Mouse (Mus musculus) naive thymus-derived CD4-positive, alpha-beta T cell, adult 2 months (primary cell): ENCODE data around the gene Galnt6.

Source experiments
- DNase-seq: peaks from one replicate; pipeline ENCODE4 v3.0.0-alpha.2; 2011; ENCODE audit warnings: low read depth

Gene Galnt6

GRCm38 (mm10) chr15:100720066-100720465 lies 9.1 kb downstream of the Galnt6 start:
- peak; percentile 85 for DNase-seq

GRCm38 (mm10) chr15:100719217-100719616 lies 10.0 kb downstream of the Galnt6 start:
- DNase-seq: no peak

DNA sequence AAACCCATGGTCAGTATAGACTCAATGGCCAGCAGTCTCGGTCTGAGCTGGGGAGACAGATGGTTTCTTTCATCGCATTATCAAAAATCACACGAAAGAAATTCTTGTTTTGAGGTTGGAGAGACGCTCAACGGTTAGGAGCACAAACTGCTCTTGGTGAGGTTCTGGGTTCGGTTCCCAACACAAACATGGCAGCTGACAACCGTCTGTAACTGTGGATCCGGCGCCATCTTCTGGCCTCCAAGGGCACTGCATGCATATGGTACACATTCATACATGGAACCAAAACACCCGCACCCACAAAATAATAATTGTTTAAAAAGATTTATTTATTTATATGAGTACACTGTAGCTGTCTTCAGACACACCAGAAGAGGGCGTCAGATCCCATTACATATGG lies 10.6 kb downstream of the Galnt6 start:
- DNase-seq: peak; percentile 66

- no peak for DNase-seq
Observed at GRCm38 (mm10) chr15:100717933-100718332, 11.2 kb downstream of the Galnt6 start.

DNA sequence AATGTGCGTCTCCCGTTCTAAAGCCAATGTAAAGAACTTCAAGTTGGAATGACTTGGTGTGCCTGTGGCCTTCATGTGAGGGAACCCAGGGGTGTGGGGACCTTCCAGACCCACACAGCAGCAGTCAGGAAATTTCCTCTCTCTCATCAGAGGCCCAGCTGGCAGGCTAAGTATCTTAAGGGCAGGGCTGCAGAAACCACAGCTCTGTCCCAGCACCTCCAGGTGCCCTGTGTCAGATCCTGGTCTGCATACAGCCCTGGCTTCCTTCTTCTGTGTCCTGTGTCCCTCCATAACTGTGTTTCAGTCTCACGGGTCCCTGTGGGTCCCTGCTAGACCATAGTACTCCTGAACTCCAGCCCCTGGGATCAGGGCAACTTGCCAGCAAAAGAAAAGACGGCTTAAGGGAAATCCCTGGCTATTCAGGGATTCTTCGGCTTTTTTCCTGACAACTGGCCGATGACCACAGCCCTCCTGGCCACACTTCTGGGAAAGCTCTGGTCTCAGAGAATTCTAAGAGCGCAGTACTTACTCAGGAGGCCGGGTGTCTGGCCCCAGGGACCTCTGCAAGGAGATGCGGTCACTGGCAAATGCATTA lies 13.7 kb downstream of the Galnt6 start:
- no peak for DNase-seq

GRCm38 (mm10) chr15:100714470-100714869 lies 14.7 kb downstream of the Galnt6 start:
- DNase-seq: no peak

GRCm38 (mm10) chr15:100710838-100711237 lies 18.3 kb downstream of the Galnt6 start:
- DNase-seq: no peak

DNA sequence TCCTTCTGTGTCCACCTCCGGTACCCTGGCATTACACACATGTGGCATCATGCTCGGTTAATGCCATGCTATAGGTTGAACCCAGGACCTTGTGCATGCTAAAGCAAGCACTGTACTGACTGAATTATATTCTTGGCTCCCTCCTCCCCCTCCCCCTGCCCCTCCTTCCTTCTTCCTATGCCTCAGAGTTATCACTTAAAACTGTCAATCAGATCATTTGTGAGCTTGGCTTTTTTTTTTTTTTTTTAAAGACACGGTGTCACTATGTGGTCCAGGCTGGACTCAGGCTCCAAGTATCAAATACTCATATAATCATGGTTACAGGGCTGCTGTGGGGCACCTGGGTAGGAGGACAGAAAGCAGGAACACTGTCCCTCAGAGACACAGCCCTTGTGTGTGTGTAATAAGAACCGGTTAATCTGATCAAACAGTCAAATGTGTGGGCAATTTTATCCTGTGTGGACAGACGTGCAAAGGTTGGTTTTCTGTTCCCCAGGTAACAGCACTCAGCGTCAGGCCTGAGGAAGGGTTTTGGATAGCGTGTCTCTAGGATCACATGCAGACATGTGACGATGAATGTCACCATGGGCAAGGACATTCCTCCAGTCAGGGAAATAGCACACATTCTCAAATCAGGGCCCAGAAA lies 20.6 kb downstream of the Galnt6 start:
- no peak for DNase-seq

DNA sequence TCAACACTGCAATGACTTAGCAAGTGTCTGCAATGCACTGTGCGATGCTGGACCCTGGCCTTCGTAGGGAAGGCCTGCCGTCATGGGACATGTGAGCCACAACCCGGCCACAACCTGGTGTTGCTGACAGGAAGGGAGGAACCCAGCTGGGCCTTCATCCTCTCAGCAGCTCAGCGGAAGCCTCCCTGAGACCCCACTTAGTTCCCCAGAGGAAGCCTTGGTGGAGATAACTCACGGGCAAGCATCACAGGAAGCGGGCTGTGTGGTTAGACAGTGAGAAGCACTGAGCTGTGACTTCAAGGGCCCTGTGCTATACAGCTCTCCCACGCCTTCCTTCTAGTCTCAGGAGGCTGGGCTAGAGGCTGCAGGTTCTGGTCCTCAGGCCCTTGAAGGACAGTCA lies 22.9 kb downstream of the Galnt6 start:
- DNase-seq: peak; percentile 92

DNA sequence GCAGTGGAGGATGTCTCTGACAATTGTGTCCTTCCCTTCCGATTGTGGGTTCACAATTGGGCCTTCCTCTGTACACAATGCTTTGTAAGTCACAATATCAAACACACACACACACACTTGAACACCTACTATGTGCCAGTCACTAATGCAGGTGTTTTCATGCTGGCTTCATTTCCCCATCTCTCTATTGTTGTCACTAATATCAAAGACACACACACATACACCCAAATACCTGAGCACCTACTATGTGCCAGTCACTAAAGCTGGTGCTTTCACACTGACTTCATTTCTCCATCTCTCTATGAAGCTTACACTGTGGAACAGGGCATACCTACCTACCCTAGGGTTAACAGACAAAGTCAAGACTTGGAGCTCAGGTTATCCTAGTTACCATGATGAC lies 23.8 kb downstream of the Galnt6 start:
- DNase-seq: no peak

DNA sequence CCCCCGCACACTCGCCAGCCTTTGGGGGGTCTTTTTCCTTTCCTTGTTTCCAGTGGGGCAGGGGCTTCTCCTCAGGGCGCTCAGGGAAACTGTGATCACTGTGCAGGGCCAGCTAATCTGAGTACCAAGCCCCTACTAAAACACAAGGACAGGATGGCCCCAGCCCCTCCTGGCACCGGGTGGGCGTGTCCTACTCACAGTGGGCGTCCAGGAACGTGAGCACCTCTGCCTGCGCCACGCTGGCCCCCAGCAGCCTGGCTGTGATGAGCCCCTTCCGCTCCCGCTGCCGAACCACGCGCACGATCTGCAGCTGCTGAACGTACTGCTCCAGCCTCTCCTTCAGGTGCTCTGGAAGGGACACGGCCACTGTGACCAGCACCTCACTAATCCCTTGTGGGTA lies 25.3 kb downstream of the Galnt6 start:
- no peak for DNase-seq

- no peak for DNase-seq
Observed at GRCm38 (mm10) chr15:100701856-100702255, 27.3 kb downstream of the Galnt6 start.

DNA sequence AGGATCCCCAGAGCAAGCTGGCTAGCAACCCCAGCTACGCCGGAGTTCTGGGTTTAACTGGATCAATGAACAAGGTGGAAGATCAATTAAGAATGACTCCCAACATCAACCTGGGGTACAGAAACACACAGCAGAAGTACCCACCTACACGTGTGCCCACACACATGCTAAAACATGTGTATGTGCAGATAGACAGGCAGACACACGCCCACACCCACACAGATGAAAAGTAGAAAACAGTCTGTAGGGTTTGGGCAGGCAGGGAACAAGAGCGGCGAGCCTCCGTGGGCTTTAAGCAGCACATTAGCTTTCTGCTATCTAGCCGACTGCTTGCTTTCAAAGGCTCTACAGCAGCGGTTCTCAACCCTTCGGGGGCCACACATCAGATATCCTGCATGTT lies 28.1 kb downstream of the Galnt6 start:
- no peak for DNase-seq

- no peak for DNase-seq
Observed at GRCm38 (mm10) chr15:100700424-100700823, 28.8 kb downstream of the Galnt6 start.

DNA sequence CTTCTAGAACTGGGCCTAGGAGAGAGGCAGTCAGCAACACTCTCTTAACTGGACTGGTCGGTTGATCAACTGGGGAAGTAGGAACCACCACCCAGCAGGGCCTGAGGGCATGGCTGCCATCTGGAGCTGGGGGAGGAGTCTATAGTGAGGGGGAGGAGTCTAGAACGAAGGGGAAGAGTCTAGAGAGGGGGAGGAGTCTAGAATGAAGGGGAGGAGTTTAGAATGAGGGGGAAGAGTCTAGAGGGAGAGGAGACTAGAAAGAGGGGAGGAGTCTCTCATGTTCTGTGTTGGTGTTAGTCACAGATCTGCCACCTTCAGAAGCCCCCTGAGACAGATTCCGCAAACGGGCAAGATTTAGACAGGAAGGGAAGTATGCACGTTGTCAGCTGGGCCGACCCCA lies 29.8 kb downstream of the Galnt6 start:
- DNase-seq: peak; percentile 61

DNA sequence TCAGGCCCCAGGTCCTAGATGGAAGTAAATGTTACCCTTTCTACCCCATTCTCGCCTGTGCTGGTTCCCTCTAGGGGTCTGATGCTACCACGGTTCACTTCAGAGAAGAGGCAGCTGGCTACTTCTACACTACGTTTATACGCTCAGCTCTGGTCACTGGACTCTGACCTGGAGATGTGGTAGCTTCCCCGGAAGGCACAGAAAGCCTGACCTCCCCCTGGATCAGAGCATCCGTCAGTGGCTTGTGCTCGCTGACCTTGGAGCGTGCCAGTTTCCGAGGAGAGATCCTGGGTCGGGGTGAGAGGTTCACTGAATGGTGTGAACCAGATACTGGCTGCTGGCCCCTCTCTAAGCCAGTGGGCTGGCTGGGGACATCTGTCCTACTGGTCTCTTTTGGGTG lies 31.1 kb downstream of the Galnt6 start:
- DNase-seq: no peak

GRCm38 (mm10) chr15:100694406-100694805 lies 34.8 kb downstream of the Galnt6 start:
- DNase-seq: no peak

GRCm38 (mm10) chr15:100691990-100692389 lies 37.2 kb downstream of the Galnt6 start:
- no peak for DNase-seq

GRCm38 (mm10) chr15:100687430-100687971 lies 41.7 kb downstream of the Galnt6 start, which contains the start of gene Cela1:
TSS of gene Cela1 (minus strand) at chr15:100687921.
- no peak for DNase-seq

DNA sequence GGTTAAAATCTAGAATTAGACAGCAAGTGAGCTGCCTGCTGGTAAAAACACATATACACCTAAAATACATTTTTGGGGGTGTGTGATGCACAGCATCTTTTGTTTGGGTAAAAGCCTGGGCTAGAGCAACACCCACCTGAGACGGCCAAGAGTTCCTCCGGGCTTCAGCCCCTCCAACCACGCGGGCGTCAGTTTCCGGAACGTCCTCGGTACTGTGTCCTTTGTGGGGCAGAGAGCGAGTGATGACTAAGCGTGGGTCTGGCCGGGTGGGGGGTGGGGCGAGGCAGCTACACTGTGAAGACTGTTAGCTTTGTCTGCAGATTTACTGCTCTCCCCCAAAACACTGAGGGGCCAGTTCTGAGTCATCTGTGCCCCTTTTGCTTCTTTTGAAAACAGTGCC lies 42.2 kb downstream of the Galnt6 start:
- peak; percentile 54 for DNase-seq

DNA sequence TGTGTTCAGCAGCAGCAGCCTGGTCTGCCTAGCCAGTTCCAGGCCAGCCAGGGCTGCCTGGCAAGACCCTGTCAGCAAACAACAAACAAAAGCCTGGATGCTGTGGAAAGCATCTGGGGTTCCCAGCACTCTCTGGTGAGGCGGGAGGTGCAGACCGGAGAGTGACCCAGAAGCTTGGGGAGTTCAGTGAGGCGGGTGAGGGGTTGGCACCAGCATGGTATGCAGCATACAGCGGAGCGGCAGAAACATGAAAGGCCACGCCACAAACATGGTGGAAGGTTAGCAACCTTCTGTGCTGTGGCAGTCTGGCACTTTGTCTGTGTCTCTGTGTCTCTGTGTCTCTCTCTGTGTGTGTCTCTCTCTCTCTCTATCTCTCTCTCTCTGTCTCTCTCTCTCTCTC lies 42.7 kb downstream of the Galnt6 start:
- DNase-seq: no peak

GRCm38 (mm10) chr15:100685849-100686248 lies 43.3 kb downstream of the Galnt6 start:
- DNase-seq: no peak

- no peak for DNase-seq
Observed at GRCm38 (mm10) chr15:100685255-100685654, 43.9 kb downstream of the Galnt6 start.

- DNase-seq: no peak
Observed at GRCm38 (mm10) chr15:100684450-100684849, 44.7 kb downstream of the Galnt6 start.
